Mouse (Mus musculus) CH12.LX (cell line): Measurements from ENCODE around the gene Lrrfip1. TPM values are rescaled to one million over a fixed set of nuclear protein-coding genes. Genes with fewer than 3 reads are reported as not detected.

ENCODE experiments used
- DNase-seq: peaks from one replicate; pipeline ENCODE4 v3.0.0-alpha.2; 2013; ENCODE audit errors: extremely low read depth
- H3K27ac ChIP-seq: 2 replicates; pipeline ENCODE4 v1.5.1; 2012; ENCODE audit warnings: low read depth, mild to moderate bottlenecking, control low read depth, moderate library complexity; ENCODE audit not compliant: insufficient read depth
- H3K27me3 ChIP-seq: replicated peaks from 2 replicates; pipeline ENCODE3; 2012; ENCODE audit warnings: inconsistent platforms
- H3K36me3 ChIP-seq, 2 experiments: replicated peaks in 1 of 2; 2 replicates each; pipeline versions ENCODE3 to v1.6.1; 2012; ENCODE audit warnings: inconsistent platforms in 1 of 2, low read length in 1 of 2, mild to moderate bottlenecking in 1 of 2, mixed read lengths in 1 of 2, moderate library complexity in 1 of 2; ENCODE audit not compliant: control insufficient read depth in 1 of 2, insufficient read depth in 1 of 2
- H3K4me1 ChIP-seq, 2 experiments: 2 replicates each; pipeline ENCODE4 v1.6.1; 2012; ENCODE audit warnings: inconsistent platforms in 1 of 2, moderate library complexity in 1 of 2; ENCODE audit not compliant: insufficient read depth in 2 of 2, control insufficient read depth in 1 of 2
- H3K4me2 ChIP-seq: 2 replicates; pipeline ENCODE4 v1.6.1; 2012; ENCODE audit warnings: low read depth, mild to moderate bottlenecking, control low read depth; ENCODE audit not compliant: poor library complexity, insufficient read depth, severe bottlenecking
- H3K4me3 ChIP-seq, 3 experiments: fragments of 150-350 bp in 1 of 3; sonication (generic) in 1 of 3; replicated peaks in 1 of 3; 2 replicates each; pipeline versions ENCODE3 to v1.5.1; 2011 to 2012; ENCODE audit warnings: low read depth in 2 of 3, low read length in 2 of 3, mild to moderate bottlenecking in 2 of 3, moderate library complexity in 2 of 3, control low read depth in 1 of 3, improper control_type of control experiment in 1 of 3, inconsistent platforms in 1 of 3, mixed read lengths in 1 of 3; ENCODE audit not compliant: poor library complexity in 1 of 3
- H3K79me2 ChIP-seq: replicated peaks from 2 replicates; pipeline ENCODE4 v1.6.1; 2012; ENCODE audit warnings: mild to moderate bottlenecking, moderate library complexity; ENCODE audit not compliant: control insufficient read depth, poor library complexity, insufficient read depth, severe bottlenecking; ENCODE audit errors: extremely low read depth
- H3K9ac ChIP-seq: 2 replicates; pipeline ENCODE4 v1.6.1; 2012; ENCODE audit warnings: low read depth, mild to moderate bottlenecking, control low read depth, moderate library complexity; ENCODE audit not compliant: insufficient read depth
- H3K9me3 ChIP-seq: replicated peaks from 2 replicates; pipeline ENCODE3; 2012; ENCODE audit warnings: low read length, inconsistent platforms, mixed read lengths
- BHLHE40 ChIP-seq: IDR thresholded peaks from 2 replicates; pipeline ENCODE4 v1.6.1; 2011; ENCODE audit warnings: mild to moderate bottlenecking, low read depth, low read length, improper control_type of control experiment
- CHD1 ChIP-seq: IDR thresholded peaks from 2 replicates; pipeline ENCODE4 v1.6.1; 2012; ENCODE audit warnings: low read depth, low read length, improper control_type of control experiment, inconsistent platforms
- CHD2 ChIP-seq: IDR thresholded peaks from 2 replicates; pipeline ENCODE4 v1.6.1; 2011; ENCODE audit warnings: low read length, improper control_type of control experiment
- CTCF ChIP-seq, 2 experiments: IDR thresholded peaks in 1 of 2; conservative IDR thresholded peaks in 1 of 2; 2 replicates each; pipeline ENCODE4 v1.5.1; 2011 to 2012; ENCODE audit warnings: low read depth in 2 of 2, low read length in 2 of 2, improper control_type of control experiment in 1 of 2, inconsistent platforms in 1 of 2, mild to moderate bottlenecking in 1 of 2, moderate library complexity in 1 of 2
- E2F4 ChIP-seq: IDR thresholded peaks from 2 replicates; pipeline ENCODE4 v1.6.1; 2011; ENCODE audit warnings: low read depth, low read length, improper control_type of control experiment; ENCODE audit not compliant: insufficient replicate concordance
- ELF1 ChIP-seq: IDR thresholded peaks from 2 replicates; pipeline ENCODE4 v1.6.1; 2014; ENCODE audit warnings: low read depth, mild to moderate bottlenecking, inconsistent platforms, low read length, improper control_type of control experiment
- IRF4 ChIP-seq: IDR thresholded peaks from 2 replicates; pipeline ENCODE4 v1.6.1; 2014; ENCODE audit warnings: low read depth, mild to moderate bottlenecking, inconsistent platforms, low read length, improper control_type of control experiment
- JUN ChIP-seq: IDR thresholded peaks from 2 replicates; pipeline ENCODE4 v1.6.1; 2011; ENCODE audit warnings: low read depth, mild to moderate bottlenecking, low read length, improper control_type of control experiment, moderate library complexity; ENCODE audit not compliant: insufficient read depth
- KAT2A ChIP-seq: IDR thresholded peaks from 2 replicates; pipeline ENCODE4 v1.6.1; 2012; ENCODE audit warnings: low read length, improper control_type of control experiment, inconsistent platforms; ENCODE audit not compliant: insufficient replicate concordance
- MAFK ChIP-seq: IDR thresholded peaks from 2 replicates; pipeline ENCODE4 v1.6.1; 2011; ENCODE audit warnings: low read length, improper control_type of control experiment; ENCODE audit not compliant: insufficient replicate concordance
- MEF2A ChIP-seq: IDR thresholded peaks from 2 replicates; pipeline ENCODE4 v1.6.1; 2014; ENCODE audit warnings: low read depth, mild to moderate bottlenecking, inconsistent platforms, low read length, improper control_type of control experiment, borderline replicate concordance
- NELFE ChIP-seq: IDR thresholded peaks from 2 replicates; pipeline ENCODE4 v1.6.1; 2011; ENCODE audit warnings: low read depth, low read length, improper control_type of control experiment
- POLR2AphosphoS2 ChIP-seq: IDR thresholded peaks from 2 replicates; pipeline ENCODE4 v1.6.1; 2011; ENCODE audit warnings: low read depth, low read length, improper control_type of control experiment
- RCOR1 ChIP-seq: conservative IDR thresholded peaks from 2 replicates; pipeline ENCODE4 v1.6.1; 2012; ENCODE audit warnings: low read depth, mild to moderate bottlenecking, inconsistent platforms, low read length, improper control_type of control experiment
- USF2 ChIP-seq: conservative IDR thresholded peaks from 2 replicates; pipeline ENCODE4 v1.6.1; 2011; ENCODE audit warnings: low read depth, low read length, improper control_type of control experiment
- ZMIZ1 ChIP-seq: IDR thresholded peaks from 2 replicates; pipeline ENCODE4 v1.6.1; 2012; ENCODE audit warnings: low read depth, mild to moderate bottlenecking, inconsistent platforms, low read length, improper control_type of control experiment
- dilution Hi-C: fragments of 300-500 bp; cut with MboI; formaldehyde crosslinking; loops from 2 replicates; pipeline ENCODE4 v1.14.3; 2020; ENCODE audit warnings: low sequenced_read_pairs; ENCODE audit not compliant: extremely low pct_unique_long_range_greater_than_20kb, extremely low pct_ligation_motif_present
- in situ Hi-C: fragments of 300-500 bp; cut with MboI; formaldehyde crosslinking; loops from 3 replicates; pipeline ENCODE4 v1.14.3; 2019; ENCODE audit warnings: low sequenced_read_pairs, low pct_ligation_motif_present, low pct_unique_long_range_greater_than_20kb, mixed read lengths
- polyA plus RNA-seq: library from polyadenylated mRNA; unstranded; fragments of >175 nt; gene quantifications from 2 replicates; pipeline ENCODE4 v1.2.1, GENCODE M21; 2012; ENCODE audit warnings: low read depth; ENCODE audit not compliant: insufficient read length
- total RNA-seq, 2 experiments: library from RNA; depleted of rRNA; stranded (reverse); fragments of 300-350 nt in 1 of 2; fragments of >200 nt in 1 of 2; gene quantifications; 2 replicates each; pipeline ENCODE4 v1.2.3; 2012 to 2014

Gene Lrrfip1
- total and polyA plus RNA-seq, 3 experiments, result 17.2 to 30.5 (median 19.1) TPM

DNA sequence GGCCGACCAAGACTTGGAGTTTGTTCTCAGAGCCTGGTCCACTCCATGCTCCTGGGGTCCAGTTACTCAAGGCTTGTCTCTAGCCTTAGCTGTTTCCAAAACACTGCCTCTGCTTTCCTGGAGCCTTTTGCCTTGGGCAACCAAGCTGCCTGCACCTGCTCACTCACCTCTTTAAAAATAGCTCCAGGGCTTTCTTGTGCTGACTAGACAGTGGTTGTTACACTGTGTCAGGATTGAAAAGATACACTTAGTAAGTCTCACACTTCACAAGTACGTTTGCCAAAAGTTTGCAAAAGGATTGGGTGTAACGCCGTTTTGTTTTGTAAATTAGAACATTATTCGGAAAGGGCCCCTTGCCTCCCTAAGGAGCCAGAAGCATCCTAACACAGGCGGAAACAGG lies 40.0 kb downstream of the Lrrfip1 start:
- Histone ChIP-seq H3K79me2 (no peaks in the 10 kb centered on the region), H3K4me2 (peak overlapping the region; percentile 46; the same call in 1 of the 2 replicates), H3K27me3 (no peaks in the 10 kb centered on the region), H3K4me3 (no peak overlapping the region), H3K9me3 (peaks cover 2% of the 10 kb centered on the region), H3K36me3 (no peaks in the 10 kb centered on the region), H3K4me1 (peaks cover 6 to 53% of the 10 kb centered on the region in 2 experiments), H3K9ac (no peak overlapping the region), H3K27ac (no peak overlapping the region)
- in situ Hi-C loops, result no loop called here
- no peak for DNase-seq
- dilution Hi-C loops, result no loop called here
- no peak for TF ChIP-seq IRF4
- no peak for TF ChIP-seq NELFE
- TF ChIP-seq CHD1, result no peak
- no peak for TF ChIP-seq CTCF (conservative IDR thresholded peaks at IDR 0.05 in 1 of 2, IDR thresholded peaks at IDR 0.05 in 1 of 2; ENCODE audit: low read depth in 2 of 2, low read length in 2 of 2)
- no peak for TF ChIP-seq ZMIZ1
- no peak for TF ChIP-seq KAT2A
- TF ChIP-seq BHLHE40, result no peak
- TF ChIP-seq MAFK, result no peak
- TF ChIP-seq E2F4, result no peak
- no peak for TF ChIP-seq POLR2AphosphoS2
- no peak for TF ChIP-seq USF2
- no peak for TF ChIP-seq RCOR1
- no peak for TF ChIP-seq JUN

DNA sequence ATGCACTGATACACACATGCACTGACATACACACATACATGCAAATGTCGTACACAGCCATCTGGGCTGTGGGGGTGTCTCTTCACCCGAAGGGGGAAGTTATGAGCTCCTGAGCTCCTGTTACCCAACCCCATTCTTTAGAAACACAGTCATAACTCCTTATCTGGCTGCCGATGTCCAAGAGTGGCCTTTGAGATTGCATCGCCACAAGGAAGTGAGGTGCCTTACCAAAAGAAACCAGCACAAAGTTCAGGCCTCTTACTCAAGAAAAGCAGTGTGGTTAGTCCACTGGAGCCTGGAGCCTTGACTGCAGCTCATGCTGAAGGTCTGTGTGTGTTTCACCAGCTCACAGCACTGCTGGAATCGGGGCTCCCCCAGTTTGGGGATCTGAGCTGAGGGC lies 43.1 kb downstream of the Lrrfip1 start:
- Histone ChIP-seq H3K79me2 (no peaks in the 10 kb centered on the region), H3K27me3 (no peaks in the 10 kb centered on the region), H3K9me3 (no peaks in the 10 kb centered on the region), H3K4me3 (no peak overlapping the region), H3K9ac (no peak overlapping the region), H3K4me2 (no peak overlapping the region), H3K36me3 (no peaks in the 10 kb centered on the region), H3K4me1 (peaks cover 10 to 64% of the 10 kb centered on the region in 2 experiments), H3K27ac (no peak overlapping the region)
- no peak for DNase-seq
- in situ Hi-C loops, result loop anchor here (5.0 kb wide), 1 partner anchor 46 kb away; no protein-coding TSS in a partner anchor
- dilution Hi-C loops, result no loop called here
- TF ChIP-seq MEF2A (no peak), ELF1 (0 out of 2 replicates have a peak, but pooled peaks have one; percentile 11)

DNA sequence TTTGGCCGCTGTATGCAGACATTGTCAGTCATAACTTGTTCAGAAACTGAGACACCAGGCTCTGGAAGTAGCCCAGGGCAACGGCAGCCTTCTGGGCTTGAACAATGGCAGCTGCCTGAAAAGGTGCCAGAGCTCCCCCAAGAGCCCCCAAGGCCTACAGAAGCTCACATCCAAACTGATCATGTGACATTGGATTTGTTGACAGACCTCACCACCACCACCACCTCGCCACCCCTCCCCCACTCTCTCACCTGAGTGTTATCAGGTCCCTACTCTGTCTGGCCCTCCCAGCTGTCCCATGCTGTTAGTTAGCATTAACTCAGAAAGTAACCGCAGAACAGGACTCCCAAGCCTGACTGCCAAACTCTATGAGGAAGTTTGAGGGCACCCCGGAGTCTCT lies 44.7 kb downstream of the Lrrfip1 start:
- TF ChIP-seq CHD1 (no peak), ELF1 (no peak), CHD2 (0 out of 2 replicates have a peak, but pooled peaks have one; percentile 15)
- in situ Hi-C loops, result loop anchor here (5.0 kb wide), 1 partner anchor 44 kb away; no protein-coding TSS in a partner anchor
- Histone ChIP-seq H3K9ac (no peak overlapping the region), H3K27ac (no peak overlapping the region), H3K4me1 (peaks cover 10 to 68% of the 10 kb centered on the region in 2 experiments), H3K27me3 (no peaks in the 10 kb centered on the region), H3K4me3 (no peak overlapping the region), H3K36me3 (no peaks in the 10 kb centered on the region), H3K9me3 (no peaks in the 10 kb centered on the region), H3K79me2 (no peaks in the 10 kb centered on the region), H3K4me2 (no peak overlapping the region)
- DNase-seq, result no peak
- dilution Hi-C loops, result no loop called here
